Mouse (Mus musculus): ENCODE data around the gene Aldh5a1.
"Not testable (repeated sequence)": the region's sequence is repeated elsewhere in the genome, so short reads cannot be mapped to it uniquely, and the experiment has no call there.

Gene Aldh5a1

GRCm38 (mm10) chr13:24937108-24937838 is at the start of gene Aldh5a1:
Aldh5a1 (minus strand) TSS chr13:24937661.
- peak; percentile 61 for DNase-seq

GRCm38 (mm10) chr13:24985435-24985834 is 48.0 kb upstream of the Aldh5a1 start:
- DNase-seq = no peak

GRCm38 (mm10) chr13:24981031-24981430 is 43.6 kb upstream of the Aldh5a1 start:
- DNase-seq = no peak

- DNase-seq = peak; percentile 52
Measured at GRCm38 (mm10) chr13:24977820-24978342, 40.4 kb upstream of the Aldh5a1 start.

GRCm38 (mm10) chr13:24976384-24976783 is 38.9 kb upstream of the Aldh5a1 start:
- DNase-seq = no peak

GRCm38 (mm10) chr13:24971776-24972175 is 34.3 kb upstream of the Aldh5a1 start:
- not testable (repeated sequence) for DNase-seq

- DNase-seq = no peak
Measured at GRCm38 (mm10) chr13:24965846-24966201, 28.4 kb upstream of the Aldh5a1 start.

- peak; percentile 58 for DNase-seq
Measured at GRCm38 (mm10) chr13:24965130-24965845, 27.8 kb upstream of the Aldh5a1 start.

- DNase-seq = no peak
Measured at GRCm38 (mm10) chr13:24962119-24962518, 24.7 kb upstream of the Aldh5a1 start.

- DNase-seq = no peak
Measured at GRCm38 (mm10) chr13:24960084-24960483, 22.6 kb upstream of the Aldh5a1 start.

GRCm38 (mm10) chr13:24958671-24959070 is 21.2 kb upstream of the Aldh5a1 start:
- no peak for DNase-seq

GRCm38 (mm10) chr13:24955500-24955899 is 18.0 kb upstream of the Aldh5a1 start:
- DNase-seq = no peak

GRCm38 (mm10) chr13:24955091-24955490 is 17.6 kb upstream of the Aldh5a1 start:
- DNase-seq = no peak

- DNase-seq = no peak
Measured at GRCm38 (mm10) chr13:24952659-24953058, 15.2 kb upstream of the Aldh5a1 start.

GRCm38 (mm10) chr13:24948870-24949269 is 11.4 kb upstream of the Aldh5a1 start:
- no peak for DNase-seq

GRCm38 (mm10) chr13:24947158-24947557 is 9.7 kb upstream of the Aldh5a1 start:
- DNase-seq = no peak

- DNase-seq = no peak
Measured at GRCm38 (mm10) chr13:24945567-24945966, 8.1 kb upstream of the Aldh5a1 start.

- no peak for DNase-seq
Measured at GRCm38 (mm10) chr13:24943303-24943702, 5.8 kb upstream of the Aldh5a1 start.

- DNase-seq = no peak
Measured at GRCm38 (mm10) chr13:24942512-24943282, 5.2 kb upstream of the Aldh5a1 start, which contains the start of gene Gpld1. Gpld1 (plus strand) TSS chr13:24943152.

GRCm38 (mm10) chr13:24939472-24939871 is 2.0 kb upstream of the Aldh5a1 start:
- DNase-seq = no peak

- DNase-seq = peak; percentile 68
Measured at GRCm38 (mm10) chr13:24938683-24939082, 1.2 kb upstream of the Aldh5a1 start.

- DNase-seq = no peak
Measured at GRCm38 (mm10) chr13:24937839-24938166, 342 bp upstream of the Aldh5a1 start.

- no peak for DNase-seq
Measured at GRCm38 (mm10) chr13:24936772-24937107, 721 bp downstream of the Aldh5a1 start.
